ENCODE assay signal across 7 mouse cellular contexts in genomic region chrX:162828783-162829182, GRCm38 (mm10). TPM values are rescaled to one million over a fixed set of nuclear protein-coding genes. Genes with fewer than 3 reads are reported as not detected.
DNase-seq lines count a peak whose midpoint lies in the region; ATAC-seq and TF ChIP-seq lines count a peak whose summit lies in the region.

No protein-coding gene starts in this region.

- peak overlapping the region; percentile 63 for H3K9ac ChIP-seq in forebrain, embryonic 16.5 days (replicated peaks; ENCODE audit: low read depth, low read length)
- peak overlapping the region; percentile 44; the same call in 1 of the 2 replicates for H3K9ac ChIP-seq in limb, embryonic 15.5 days
- H3K9ac ChIP-seq in neural tube, embryonic 13.5 days, result peak overlapping the region; percentile 76

- peak overlapping the region; percentile 74 for H3K4me2 ChIP-seq in forebrain, embryonic 16.5 days (ENCODE audit: low read length)
- H3K4me2 ChIP-seq in limb, embryonic 15.5 days, result peak overlapping the region; percentile 79
- H3K4me2 ChIP-seq in neural tube, embryonic 13.5 days, result peak overlapping the region; percentile 77

- H3K36me3 ChIP-seq in forebrain, embryonic 16.5 days (ENCODE audit: control insufficient read depth, insufficient read depth), result no peaks in the 10 kb centered on the region
- H3K36me3 ChIP-seq in limb, embryonic 15.5 days, result no peaks in the 10 kb centered on the region
- H3K36me3 ChIP-seq in neural tube, embryonic 13.5 days, result no peaks in the 10 kb centered on the region

- H3K4me3 ChIP-seq in lung, adult 2 months (replicated peaks; ENCODE audit: extremely low read depth, low read depth, low read length), result peak overlapping the region; percentile 78
- peak overlapping the region; percentile 94 for H3K4me3 ChIP-seq in cortical plate, adult 2 months (ENCODE audit: insufficient read depth, low read length)
- H3K4me3 ChIP-seq in forebrain, embryonic 16.5 days (replicated peaks; ENCODE audit: low read length), result peak overlapping the region; percentile 65
- peak overlapping the region; percentile 57 for H3K4me3 ChIP-seq in limb, embryonic 15.5 days
- H3K4me3 ChIP-seq in neural tube, embryonic 13.5 days, result peak overlapping the region; percentile 57

- peak overlapping the region; percentile 28; the same call in 1 of the 2 replicates for H3K27ac ChIP-seq in cortical plate, adult 2 months (ENCODE audit: insufficient read depth, low read length)
- H3K27ac ChIP-seq in forebrain, embryonic 16.5 days (ENCODE audit: low read length), result peak overlapping the region; percentile 37; the same call in 1 of the 2 replicates
- H3K27ac ChIP-seq in limb, embryonic 15.5 days, result peak overlapping the region; percentile 59
- H3K27ac ChIP-seq in neural tube, embryonic 13.5 days (replicated peaks), result 0 out of 2 replicates have a peak overlapping the region, but pooled peaks have one; percentile 18

- no peak for TF ChIP-seq POLR2A in lung, adult 2 months (IDR thresholded peaks at IDR 0.05; ENCODE audit: borderline replicate concordance, extremely low read depth, low read depth, low read length)
- no peak for TF ChIP-seq POLR2A in cortical plate, adult 2 months (IDR thresholded peaks at IDR 0.05; ENCODE audit: extremely low read depth, insufficient read depth, low read length)

- WGBS in lung, adult 2 months, result 24% methylated on average over 20 of the region's 20 CpGs
- WGBS in forebrain, embryonic 16.5 days, result 26% methylated on average over 17 of the region's 20 CpGs
- WGBS in limb, embryonic 15.5 days, result 23% methylated on average over 20 of the region's 20 CpGs
- WGBS in neural tube, embryonic 13.5 days, result 18% methylated on average over 15 of the region's 20 CpGs

- DNase-seq in lung, adult 2 months, result no peak
- no peak for DNase-seq in lung, postnatal 25 days (ENCODE audit: low spot score)
- DNase-seq in urinary bladder, postnatal 10 days (ENCODE audit: low spot score), result no peak

- no peaks in the 10 kb centered on the region for H3K27me3 ChIP-seq in forebrain, embryonic 16.5 days (replicated peaks; ENCODE audit: control insufficient read depth, insufficient read depth, low read length)
- H3K27me3 ChIP-seq in limb, embryonic 15.5 days, result peaks cover 5% of the 10 kb centered on the region; the same call in 1 of the 2 replicates
- H3K27me3 ChIP-seq in neural tube, embryonic 13.5 days, result peaks cover 2% of the 10 kb centered on the region; the same call in 1 of the 2 replicates

- H3K9me3 ChIP-seq in forebrain, embryonic 16.5 days (ENCODE audit: control insufficient read depth, low read length), result no peaks in the 10 kb centered on the region
- no peaks in the 10 kb centered on the region for H3K9me3 ChIP-seq in limb, embryonic 15.5 days
- H3K9me3 ChIP-seq in neural tube, embryonic 13.5 days, result no peaks in the 10 kb centered on the region

- no peak for TF ChIP-seq CTCF in lung, adult 2 months (IDR thresholded peaks at IDR 0.05; ENCODE audit: insufficient read depth, low read length)
- TF ChIP-seq CTCF in cortical plate, adult 2 months (IDR thresholded peaks at IDR 0.05; ENCODE audit: extremely low read depth, insufficient read depth, low read length), result no peak

- H3K4me1 ChIP-seq in lung, adult 2 months (ENCODE audit: control insufficient read depth, insufficient read depth, low read length), result 0 out of 2 replicates have a peak, but pooled peaks cover 2% of the 10 kb centered on the region
- no peaks in the 10 kb centered on the region for H3K4me1 ChIP-seq in cortical plate, adult 2 months (ENCODE audit: control insufficient read depth, insufficient read depth, low read length)
- peaks cover 4% of the 10 kb centered on the region; the same call in 1 of the 2 replicates for H3K4me1 ChIP-seq in forebrain, embryonic 16.5 days (replicated peaks; ENCODE audit: control insufficient read depth, insufficient read depth, low read length)
- no peaks in the 10 kb centered on the region for H3K4me1 ChIP-seq in limb, embryonic 15.5 days
- H3K4me1 ChIP-seq in neural tube, embryonic 13.5 days (replicated peaks), result peaks cover 6% of the 10 kb centered on the region

- ATAC-seq in forebrain, embryonic 16.5 days, result peak; percentile 34
- no peak for ATAC-seq in limb, embryonic 15.5 days (ENCODE audit: insufficient number of reproducible peaks, low FRiP score, low TSS enrichment, low read depth)
- peak; percentile 72 for ATAC-seq in neural tube, embryonic 13.5 days (ENCODE audit: low read depth)

RNA-seq across cellular contexts. Expression of gene Txlng, which starts 0.5 kb away (rescaled TPM):
- polyA plus RNA-seq in lung, adult 2 months (2012; rRNA removed), result 2.7 and 4.9 TPM in 2 replicates
- 15.6 and 16.0 TPM in 2 replicates for polyA plus RNA-seq in cortical plate, adult 2 months (2012; rRNA removed)
- polyA plus RNA-seq in forebrain, embryonic 16.5 days (2015; fragmentation: Nextera tagmentation; extraction: Ambion mirVana), result 14.9 and 16.3 TPM in 2 replicates
- 11.9 and 12.7 TPM in 2 replicates for polyA plus RNA-seq in limb, embryonic 15.5 days (2015; fragmentation: Nextera tagmentation; extraction: Ambion mirVana)
- 14.3 and 15.4 TPM in 2 replicates for polyA plus RNA-seq in neural tube, embryonic 13.5 days (2015; fragmentation: Nextera tagmentation; extraction: Ambion mirVana)

RNA-seq across cellular contexts. Expression of gene Syap1, which starts 59.5 kb away (rescaled TPM):
- polyA plus RNA-seq in lung, adult 2 months (2012; rRNA removed), result 11.5 and 15.6 TPM in 2 replicates
- 24.1 and 26.0 TPM in 2 replicates for polyA plus RNA-seq in cortical plate, adult 2 months (2012; rRNA removed)
- 31.1 and 31.2 TPM in 2 replicates for polyA plus RNA-seq in forebrain, embryonic 16.5 days (2015; fragmentation: Nextera tagmentation; extraction: Ambion mirVana)
- polyA plus RNA-seq in limb, embryonic 15.5 days (2015; fragmentation: Nextera tagmentation; extraction: Ambion mirVana), result 38.5 and 43.9 TPM in 2 replicates
- polyA plus RNA-seq in neural tube, embryonic 13.5 days (2015; fragmentation: Nextera tagmentation; extraction: Ambion mirVana), result 34.5 and 34.9 TPM in 2 replicates
